Mouse (Mus musculus) C2C12 (cell line): ENCODE measurements around the gene Syncrip.

Experiments used
- CTCF ChIP-seq: IDR thresholded peaks from one replicate; pipeline ENCODE4 v1.5.1; 2011; ENCODE audit not compliant: control insufficient read depth, insufficient read depth, insufficient read length
- USF1 ChIP-seq: IDR thresholded peaks from one replicate; pipeline ENCODE4 v1.6.1; 2011; ENCODE audit warnings: low read depth, mild to moderate bottlenecking, control low read depth, moderate library complexity

GRCm38 (mm10) chr9:88520122-88520848, 37.9 kb upstream of the Syncrip start:
- TF ChIP-seq USF1, result no peak
- no peak for TF ChIP-seq CTCF
